Mouse (Mus musculus) midbrain, embryonic 15.5 days (tissue): ENCODE results near the gene Naga. TPM values are rescaled to one million over a fixed set of nuclear protein-coding genes. Genes with fewer than 3 reads are reported as not detected.

Source experiments
- ATAC-seq: fragments of 200-750 bp; cut with Nextera tagmentation; replicated peaks from 2 replicates; pipeline ENCODE4 v1.8.0; 2017; ENCODE audit warnings: moderate TSS enrichment
- H3K27ac ChIP-seq: fragments of 300-500 bp; sonication (generic); 2 replicates; pipeline ENCODE4 v1.5.1; 2015; ENCODE audit warnings: mild to moderate bottlenecking, inconsistent platforms
- H3K27me3 ChIP-seq: fragments of 300-500 bp; sonication (generic); replicated peaks from 2 replicates; pipeline ENCODE4 v1.6.1; 2015; ENCODE audit warnings: inconsistent platforms
- H3K36me3 ChIP-seq: fragments of 300-500 bp; sonication (generic); replicated peaks from 2 replicates; pipeline ENCODE4 v1.6.1; 2015; ENCODE audit warnings: inconsistent platforms
- H3K4me1 ChIP-seq: fragments of 300-500 bp; sonication (generic); 2 replicates; pipeline ENCODE4 v1.6.1; 2015; ENCODE audit warnings: inconsistent platforms
- H3K4me2 ChIP-seq: fragments of 300-500 bp; sonication (generic); 2 replicates; pipeline ENCODE4 v1.6.1; 2015; ENCODE audit warnings: inconsistent platforms, mild to moderate bottlenecking, moderate library complexity
- H3K4me3 ChIP-seq: fragments of 300-500 bp; sonication (generic); 2 replicates; pipeline ENCODE4 v1.5.1; 2015; ENCODE audit warnings: mild to moderate bottlenecking, inconsistent platforms
- H3K9ac ChIP-seq: fragments of 300-500 bp; sonication (generic); 2 replicates; pipeline ENCODE4 v1.6.1; 2015; ENCODE audit warnings: mild to moderate bottlenecking, inconsistent platforms
- H3K9me3 ChIP-seq: fragments of 300-500 bp; sonication (generic); 2 replicates; pipeline ENCODE4 v1.6.1; 2016; ENCODE audit warnings: inconsistent platforms
- WGBS: fragments of 180-500 bp; shearing (Covaris S2); methylation state at CpG from one replicate; pipeline ENCODE4 v1.1.7; 2015; ENCODE audit warnings: mixed read lengths; 5-methylcytosine and 5-hydroxymethylcytosine counted together
- polyA plus RNA-seq: library from polyadenylated mRNA; unstranded; fragments of >200 nt; fragmentation: Nextera tagmentation; extraction: Ambion mirVana; gene quantifications from 2 replicates; pipeline ENCODE4 v1.2.1, GENCODE M21; 2015

Naga gene
- polyA plus RNA-seq, 1 experiment from 2014 or later, result 27.2 TPM

- no peak overlapping the region for H3K4me3 ChIP-seq
- no peaks in the 10 kb centered on the region for H3K27me3 ChIP-seq
- peaks cover 46% of the 10 kb centered on the region for H3K4me1 ChIP-seq
- H3K27ac ChIP-seq, result no peak overlapping the region
- H3K4me2 ChIP-seq, result no peak overlapping the region
- no peak overlapping the region for H3K9ac ChIP-seq
- no peaks in the 10 kb centered on the region for H3K9me3 ChIP-seq
- no peak for ATAC-seq
- 84% methylated on average over 3 of the region's 3 CpGs for WGBS
- H3K36me3 ChIP-seq, result peaks cover 26% of the 10 kb centered on the region
Observed at GRCm38 (mm10) chr15:82351480-82351879, 12.8 kb upstream of the Naga start.

DNA sequence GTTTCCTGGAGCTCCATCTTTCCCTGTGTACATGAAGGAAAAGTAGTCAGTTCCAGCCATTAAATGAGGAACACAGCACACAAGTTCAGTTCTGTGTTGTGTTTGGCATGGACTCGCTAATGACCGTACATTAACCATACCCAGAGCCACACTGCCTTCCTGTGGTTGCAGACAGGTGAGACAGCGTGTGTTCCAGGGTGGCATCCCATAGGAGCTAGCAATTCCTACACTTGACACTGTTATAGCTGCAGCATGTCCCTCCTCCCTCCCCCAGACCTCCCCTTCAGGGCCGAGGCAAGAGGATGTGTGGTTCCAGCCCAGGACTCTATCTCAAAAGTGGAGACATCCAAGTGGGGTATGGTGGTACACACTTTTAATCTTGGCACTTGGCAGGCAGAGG lies 11.6 kb upstream of the Naga start:
- Histone ChIP-seq H3K36me3 (peaks cover 26% of the 10 kb centered on the region), H3K4me3 (no peak overlapping the region), H3K9ac (no peak overlapping the region), H3K27ac (no peak overlapping the region), H3K9me3 (no peaks in the 10 kb centered on the region), H3K27me3 (no peaks in the 10 kb centered on the region), H3K4me1 (peaks cover 46% of the 10 kb centered on the region), H3K4me2 (no peak overlapping the region)
- no peak for ATAC-seq
- WGBS, result 96% methylated on average over 4 of the region's 4 CpGs

DNA sequence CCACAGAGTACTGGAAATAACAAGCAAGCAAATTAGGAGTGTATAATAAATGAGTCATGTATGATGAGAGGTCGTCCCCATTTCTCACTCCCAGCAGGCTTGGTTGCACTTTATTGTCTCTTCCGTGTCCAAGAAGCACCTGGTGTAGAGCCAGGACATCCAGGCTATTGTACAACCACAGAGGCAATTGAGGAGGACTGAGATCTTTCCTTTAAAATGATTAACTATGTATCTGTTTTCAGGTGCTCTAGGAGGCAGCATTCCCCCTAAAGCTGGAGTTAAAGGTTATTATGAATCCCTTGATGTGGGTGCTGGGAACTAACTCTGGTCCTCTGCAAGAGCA lies 10.2 kb upstream of the Naga start:
- peaks cover 41% of the 10 kb centered on the region for H3K4me1 ChIP-seq
- H3K27me3 ChIP-seq, result no peaks in the 10 kb centered on the region
- no peak overlapping the region for H3K4me3 ChIP-seq
- H3K27ac ChIP-seq, result no peak overlapping the region
- no peak overlapping the region for H3K9ac ChIP-seq
- no peak overlapping the region for H3K4me2 ChIP-seq
- peaks cover 26% of the 10 kb centered on the region for H3K36me3 ChIP-seq
- no peak for ATAC-seq
- 95% methylated on average over 2 of the region's 2 CpGs for WGBS
- no peaks in the 10 kb centered on the region for H3K9me3 ChIP-seq

GRCm38 (mm10) chr15:82348258-82348998 lies 9.7 kb upstream of the Naga start:
- Histone ChIP-seq H3K27ac (no peak overlapping the region), H3K4me1 (peaks cover 40% of the 10 kb centered on the region), H3K4me3 (no peak overlapping the region), H3K27me3 (no peaks in the 10 kb centered on the region), H3K4me2 (no peak overlapping the region), H3K9me3 (no peaks in the 10 kb centered on the region), H3K9ac (no peak overlapping the region), H3K36me3 (peaks cover 26% of the 10 kb centered on the region)
- ATAC-seq, result no peak
- WGBS, result 90% methylated on average over 8 of the region's 8 CpGs

GRCm38 (mm10) chr15:82347852-82348251 lies 9.1 kb upstream of the Naga start:
- 92% methylated on average over 12 of the region's 12 CpGs for WGBS
- no peak overlapping the region for H3K27ac ChIP-seq
- no peaks in the 10 kb centered on the region for H3K9me3 ChIP-seq
- H3K9ac ChIP-seq, result no peak overlapping the region
- no peak overlapping the region for H3K4me3 ChIP-seq
- H3K4me2 ChIP-seq, result no peak overlapping the region
- H3K36me3 ChIP-seq, result peaks cover 26% of the 10 kb centered on the region
- peaks cover 34% of the 10 kb centered on the region for H3K4me1 ChIP-seq
- ATAC-seq, result no peak
- H3K27me3 ChIP-seq, result no peaks in the 10 kb centered on the region

DNA sequence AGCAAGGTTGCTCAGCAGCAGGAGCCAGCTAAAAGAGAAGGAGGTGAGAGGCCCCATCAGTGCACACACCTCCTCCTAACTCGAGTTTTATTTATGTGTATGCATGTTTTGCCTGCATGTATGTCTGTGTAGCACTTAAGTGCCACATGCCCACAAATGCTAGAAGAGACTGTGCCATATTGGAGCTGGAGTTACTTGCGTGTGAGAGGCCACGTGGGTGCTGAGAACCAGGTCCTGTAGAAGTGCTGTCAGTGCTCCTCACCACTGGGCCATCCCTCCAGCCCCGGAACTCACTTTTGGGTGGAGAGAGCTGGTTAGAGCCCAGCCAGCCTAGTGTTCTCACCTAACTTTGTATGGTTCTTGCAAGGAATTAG lies 8.6 kb upstream of the Naga start:
- WGBS, result 86% methylated on average over 4 of the region's 4 CpGs
- Histone ChIP-seq H3K9ac (peak overlapping the region; percentile 75), H3K36me3 (peaks cover 26% of the 10 kb centered on the region), H3K4me1 (peaks cover 29% of the 10 kb centered on the region), H3K27ac (no peak overlapping the region), H3K4me2 (peak overlapping the region; percentile 59), H3K4me3 (peak overlapping the region; percentile 74), H3K27me3 (no peaks in the 10 kb centered on the region), H3K9me3 (no peaks in the 10 kb centered on the region)
- no peak for ATAC-seq

GRCm38 (mm10) chr15:82346580-82347302 lies 8.0 kb upstream of the Naga start:
- peaks cover 24% of the 10 kb centered on the region for H3K4me1 ChIP-seq
- 62% methylated on average over 14 of the region's 14 CpGs for WGBS
- peak; percentile 22; the same call in 1 of the 2 replicates for ATAC-seq

GRCm38 (mm10) chr15:82345820-82346470 lies 7.2 kb upstream of the Naga start:
- WGBS, result under 1% methylated on average over 51 of the region's 51 CpGs
- Histone ChIP-seq H3K4me2 (peak overlapping the region; percentile 59), H3K9me3 (no peaks in the 10 kb centered on the region), H3K9ac (peak overlapping the region; percentile 75), H3K4me3 (peak overlapping the region; percentile 74), H3K27ac (peak overlapping the region; percentile 95), H3K4me1 (peaks cover 24% of the 10 kb centered on the region), H3K27me3 (peaks cover 6% of the 10 kb centered on the region), H3K36me3 (peaks cover 25% of the 10 kb centered on the region)
- ATAC-seq, result peak; percentile 99

More at GRCm38 (mm10) chr15:82346580-82347302, 8.0 kb upstream of the Naga start:
- Histone ChIP-seq H3K36me3 (peaks cover 26% of the 10 kb centered on the region), H3K4me2 (peak overlapping the region; percentile 59), H3K9me3 (no peaks in the 10 kb centered on the region), H3K27me3 (peaks cover 3% of the 10 kb centered on the region; the same call in 1 of the 2 replicates), H3K27ac (peak overlapping the region; percentile 95), H3K9ac (peak overlapping the region; percentile 75), H3K4me3 (peak overlapping the region; percentile 74)

- Histone ChIP-seq H3K4me1 (peaks cover 25% of the 10 kb centered on the region), H3K4me3 (no peak overlapping the region), H3K27ac (no peak overlapping the region), H3K4me2 (no peak overlapping the region), H3K9ac (no peak overlapping the region), H3K27me3 (peaks cover 14% of the 10 kb centered on the region), H3K36me3 (peaks cover 17% of the 10 kb centered on the region), H3K9me3 (no peaks in the 10 kb centered on the region)
- WGBS, result 89% methylated on average over 6 of the region's 6 CpGs
- ATAC-seq, result no peak
Observed at GRCm38 (mm10) chr15:82344971-82345370, 6.2 kb upstream of the Naga start.

DNA sequence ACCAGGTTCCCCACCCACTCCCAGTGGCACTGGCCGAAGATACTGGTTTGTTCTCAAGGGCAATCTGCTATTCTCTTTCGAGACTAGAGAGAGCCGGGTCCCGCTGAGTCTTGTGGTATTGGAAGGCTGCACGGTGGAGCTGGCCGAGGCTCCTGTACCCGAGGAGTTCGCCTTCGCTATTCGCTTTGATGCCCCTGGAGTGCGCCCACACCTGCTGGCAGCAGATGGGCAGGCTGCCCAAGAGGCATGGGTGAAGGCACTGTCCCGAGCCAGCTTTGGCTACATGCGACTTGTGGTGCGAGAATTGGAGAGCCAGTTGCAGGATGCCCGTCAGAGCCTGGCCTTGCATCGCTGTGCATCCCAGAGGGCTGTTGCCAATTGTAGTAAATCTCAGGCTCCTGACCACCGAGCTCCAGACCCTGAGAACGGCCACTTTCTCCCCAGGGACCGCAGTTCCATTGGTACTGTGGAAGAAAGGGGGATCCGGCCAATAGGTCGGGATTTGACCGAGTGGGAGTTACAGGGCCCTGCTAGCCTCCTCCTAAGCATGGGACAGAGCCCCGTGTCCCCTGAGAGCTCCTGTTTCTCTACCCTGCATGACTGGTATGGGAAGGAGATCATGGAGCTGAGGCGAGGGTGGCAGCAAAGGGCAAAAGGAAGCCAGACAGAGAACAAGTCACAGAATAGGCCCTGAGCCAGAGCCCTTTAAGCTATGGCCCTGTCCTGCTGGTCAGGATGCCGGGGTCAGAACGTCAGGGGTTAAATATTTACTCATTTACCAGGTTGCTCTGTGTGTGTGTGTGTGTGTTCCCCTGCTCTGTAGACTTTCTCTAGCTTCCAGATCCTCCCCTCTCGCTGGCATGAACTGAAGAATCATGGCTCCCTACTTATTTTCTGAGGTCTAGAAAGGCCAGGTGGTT lies 4.9 kb upstream of the Naga start:
- Histone ChIP-seq H3K36me3 (0 out of 2 replicates have a peak, but pooled peaks cover 4% of the 10 kb centered on the region), H3K4me3 (no peak overlapping the region)
- WGBS, result 91% methylated on average over 27 of the region's 27 CpGs

GRCm38 (mm10) chr15:82342543-82342935 lies 3.8 kb upstream of the Naga start:
- no peak overlapping the region for H3K27ac ChIP-seq
- ATAC-seq, result no peak

More for the DNA sequence above, 4.9 kb upstream of the Naga start:
- Histone ChIP-seq H3K27ac (no peak overlapping the region), H3K9me3 (no peaks in the 10 kb centered on the region), H3K27me3 (peaks cover 14% of the 10 kb centered on the region), H3K4me2 (no peak overlapping the region), H3K9ac (no peak overlapping the region), H3K4me1 (peaks cover 25% of the 10 kb centered on the region)
- ATAC-seq, result no peak

More at GRCm38 (mm10) chr15:82342543-82342935, 3.8 kb upstream of the Naga start:
- Histone ChIP-seq H3K4me1 (peaks cover 23% of the 10 kb centered on the region), H3K27me3 (peaks cover 14% of the 10 kb centered on the region), H3K9me3 (no peaks in the 10 kb centered on the region), H3K36me3 (no peaks in the 10 kb centered on the region), H3K9ac (no peak overlapping the region), H3K4me3 (no peak overlapping the region), H3K4me2 (no peak overlapping the region)
- 84% methylated on average over 5 of the region's 5 CpGs for WGBS
